Mouse (Mus musculus) neural tube, embryonic 13.5 days (tissue): Measurements from ENCODE around the gene Clrn1. TPM values are rescaled to one million over a fixed set of nuclear protein-coding genes. Genes with fewer than 3 reads are reported as not detected.

Experiments
- polyA plus RNA-seq: library from polyadenylated mRNA; unstranded; fragments of >200 nt; fragmentation: Nextera tagmentation; extraction: Ambion mirVana; gene quantifications from 2 replicates; pipeline ENCODE4 v1.2.1, GENCODE M21; 2015

Gene Clrn1
- polyA plus RNA-seq, 1 experiment from 2014 or later, result 1.1 TPM

Other genes starting within 250 kb of the Clrn1 start
- 0.14 and 0.17 TPM in 2 replicates for gene Erich6, start 248.1 kb downstream of the Clrn1 start, polyA plus RNA-seq
- gene Siah2, start 192.9 kb downstream of the Clrn1 start, polyA plus RNA-seq, result 7.8 and 9.2 TPM in 2 replicates
- gene Mindy4b-ps, start 63.0 kb downstream of the Clrn1 start, polyA plus RNA-seq, result not detected in 2 replicates
- gene Med12l, start 120.5 kb upstream of the Clrn1 start, polyA plus RNA-seq, result 3.7 and 3.9 TPM in 2 replicates
- 0.61 and 1.4 TPM in 2 replicates for gene Gpr171, start 216.5 kb upstream of the Clrn1 start, polyA plus RNA-seq